Mouse (Mus musculus) CD4-positive helper T cell, adult 2 months (primary cell): Measurements from ENCODE around the gene Mc1r.

Experiments
- DNase-seq: peaks from one replicate; pipeline ENCODE4 v3.0.0-alpha.2; 2012; ENCODE audit warnings: low read depth, missing footprints, low spot score

The Mc1r gene

DNA sequence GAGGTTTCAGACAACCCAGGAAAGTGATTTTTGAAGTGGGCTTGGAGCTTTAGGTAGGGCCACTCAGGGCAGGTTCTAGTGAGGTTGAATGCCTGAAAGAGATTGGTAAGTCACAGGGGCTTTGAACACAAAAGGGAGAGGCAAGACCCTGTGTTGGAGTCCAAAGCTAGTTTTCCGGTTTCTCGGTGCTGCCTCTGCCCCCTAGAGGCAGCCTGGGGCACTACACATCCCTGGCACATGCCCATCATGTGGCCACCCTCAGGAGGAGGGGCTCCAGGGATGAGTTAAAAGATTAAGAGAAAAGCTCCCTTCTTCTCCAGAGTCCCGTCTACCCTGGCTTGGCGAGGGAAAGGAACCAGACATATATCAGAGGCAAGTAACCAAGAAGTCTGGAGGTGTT lies at the start of gene Mc1r:
Gene Mc1r (plus strand): TSS at position 322 of the 400 bp plus-strand sequence.
- peak; percentile 80 for DNase-seq

DNA sequence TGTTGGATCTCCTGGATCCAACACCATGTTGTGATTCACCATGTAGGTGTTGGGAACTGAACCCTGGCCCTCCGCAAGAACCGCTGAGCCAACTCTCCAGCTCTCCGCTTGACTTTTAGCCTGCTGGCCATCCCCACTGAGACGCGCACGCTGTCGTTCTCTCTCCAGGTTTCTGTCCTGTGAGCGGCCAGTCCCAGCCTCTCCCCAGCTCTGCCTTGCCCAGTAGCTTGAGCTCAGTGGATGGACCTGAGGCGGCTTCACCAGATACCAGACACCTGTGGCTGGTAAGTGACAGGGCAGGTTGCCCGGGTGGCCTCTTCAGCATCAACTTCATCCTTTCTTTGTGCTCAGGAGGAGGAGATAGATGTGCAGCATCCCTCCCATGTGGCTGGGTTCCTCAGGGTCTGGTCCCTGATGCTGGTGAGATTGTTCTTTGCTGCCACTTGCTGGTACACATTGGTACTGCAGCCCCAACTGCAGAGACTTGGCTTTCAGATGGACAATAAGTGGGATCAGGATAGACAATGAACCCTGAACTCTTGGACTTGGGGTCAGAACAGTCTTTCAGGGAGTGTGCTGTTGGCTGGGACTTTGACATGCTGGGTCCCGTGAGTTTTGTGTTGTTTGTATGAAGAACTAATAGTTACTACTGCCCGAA lies 45.7 kb upstream of the Mc1r start:
- DNase-seq, result peak; percentile 67

DNA sequence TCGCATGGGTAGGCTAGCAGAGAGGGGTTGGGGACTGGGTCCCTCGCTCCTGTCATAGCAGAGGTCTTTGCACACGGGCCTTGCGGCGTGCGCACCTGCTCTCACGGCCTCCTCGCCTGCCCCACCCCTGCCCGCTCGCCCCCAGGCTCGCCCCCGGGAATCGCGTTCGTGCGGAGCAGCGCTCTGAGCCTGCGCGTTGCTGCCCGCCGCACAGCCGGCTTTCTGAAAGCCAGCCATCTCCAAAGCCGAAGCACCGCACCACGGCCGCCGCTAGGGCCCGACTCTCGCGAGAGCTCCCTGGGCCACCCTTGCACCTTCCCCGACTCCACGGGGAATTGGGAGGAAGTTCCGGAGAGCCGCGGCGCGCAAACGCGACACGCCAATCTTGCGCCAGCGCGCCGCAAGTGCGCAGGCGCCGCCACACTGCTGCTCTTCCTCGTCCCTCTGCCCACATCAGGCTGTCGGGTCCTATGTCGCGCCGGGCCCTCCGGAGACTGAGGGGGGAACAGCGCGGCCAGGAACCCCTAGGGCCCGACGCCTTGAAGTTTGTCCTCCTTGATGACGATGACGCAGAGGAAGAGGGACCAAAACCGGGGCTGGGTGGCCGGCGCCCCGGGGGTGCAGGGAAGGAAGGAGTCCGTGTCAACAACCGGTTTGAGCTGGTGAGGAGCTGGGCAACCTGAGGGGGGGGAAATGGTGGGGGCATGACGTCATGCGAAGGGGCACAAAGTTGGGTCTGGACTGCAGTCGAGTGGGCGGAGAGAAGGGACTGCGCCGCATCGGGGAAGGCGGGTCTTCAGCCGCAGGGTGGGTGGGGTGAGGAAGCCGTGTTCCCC lies 33.3 kb upstream of the Mc1r start, which contains the start of gene Tcf25:
Gene Tcf25 (plus strand): TSS at position 351 of the 836 bp plus-strand sequence.
- peak; percentile 98 for DNase-seq

DNA sequence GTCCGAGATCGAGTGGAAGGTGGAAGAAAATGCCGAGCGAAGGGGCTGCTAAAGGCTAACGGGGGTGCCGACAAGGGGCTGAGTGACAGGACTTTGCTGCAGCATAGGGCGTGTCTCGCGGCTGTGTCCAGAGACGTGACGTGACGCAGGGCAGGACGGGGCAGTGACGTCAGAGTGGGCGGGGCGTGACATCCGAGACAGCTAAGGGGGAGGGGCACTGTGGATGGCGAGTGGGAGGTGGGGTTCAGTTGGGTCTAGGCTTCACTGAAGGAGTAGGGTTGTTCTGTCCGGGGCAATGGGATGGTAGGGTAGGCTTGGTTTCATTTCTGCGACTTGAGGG lies 32.7 kb upstream of the Mc1r start:
- DNase-seq, result peak; percentile 92

DNA sequence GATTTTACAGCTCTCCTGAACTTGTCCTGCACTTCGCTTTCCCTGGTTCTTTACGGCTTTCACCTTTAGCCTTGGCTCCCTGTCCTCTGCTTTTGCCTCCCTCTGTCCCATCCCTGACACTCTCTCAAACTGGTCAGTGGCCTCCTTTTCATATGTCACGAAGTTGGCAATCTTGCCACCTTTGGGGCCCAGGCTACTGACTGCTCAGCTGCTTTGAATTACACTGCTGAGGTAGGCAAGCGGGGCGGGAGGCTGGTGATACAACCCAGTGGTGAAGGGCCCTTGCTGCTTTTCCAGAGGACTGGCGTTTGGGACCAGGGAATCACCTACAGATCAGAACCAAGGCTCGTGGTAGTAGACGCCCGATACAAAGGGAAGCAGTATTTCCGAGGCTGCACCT lies 31.2 kb upstream of the Mc1r start:
- no peak for DNase-seq

DNA sequence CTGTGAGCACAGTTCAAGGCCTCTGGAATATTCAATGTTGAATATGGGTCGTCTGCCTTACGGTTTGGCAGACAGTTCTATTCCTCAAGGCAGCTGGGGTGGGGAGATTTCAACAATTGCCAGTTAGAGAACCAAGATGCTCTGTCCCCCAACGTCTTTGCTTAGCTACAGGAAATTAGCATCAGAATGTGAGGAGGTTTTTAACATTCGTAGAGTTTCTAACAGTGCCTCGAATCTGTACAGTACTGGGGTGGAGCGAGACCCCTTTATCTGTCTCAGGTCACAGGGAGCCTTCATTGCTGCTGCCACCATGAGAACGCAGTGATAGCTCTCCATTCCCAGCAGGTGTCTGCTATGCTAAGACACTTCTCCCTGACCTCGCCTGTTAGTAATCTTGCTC lies 30.8 kb upstream of the Mc1r start:
- DNase-seq, result no peak

DNA sequence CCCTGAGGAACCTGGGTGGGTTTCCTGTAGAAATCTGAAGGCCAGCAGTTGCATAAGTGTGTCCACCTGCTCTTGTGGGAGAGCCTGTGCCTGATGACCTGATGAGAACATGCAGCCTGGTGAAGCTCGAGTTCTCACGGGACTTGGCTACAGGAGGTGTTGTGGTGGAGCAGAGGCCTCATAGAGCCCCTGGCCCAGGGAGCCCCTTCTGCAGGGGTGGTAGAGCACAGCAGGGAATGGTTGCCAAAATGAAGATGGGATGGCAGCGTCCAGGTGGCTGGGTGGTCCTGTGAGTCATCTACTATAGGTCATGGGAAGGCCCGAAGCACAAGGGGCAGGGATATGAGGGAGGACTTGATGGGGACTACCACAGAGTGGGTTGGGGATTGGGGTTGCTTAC lies 25.2 kb upstream of the Mc1r start:
- no peak for DNase-seq

DNA sequence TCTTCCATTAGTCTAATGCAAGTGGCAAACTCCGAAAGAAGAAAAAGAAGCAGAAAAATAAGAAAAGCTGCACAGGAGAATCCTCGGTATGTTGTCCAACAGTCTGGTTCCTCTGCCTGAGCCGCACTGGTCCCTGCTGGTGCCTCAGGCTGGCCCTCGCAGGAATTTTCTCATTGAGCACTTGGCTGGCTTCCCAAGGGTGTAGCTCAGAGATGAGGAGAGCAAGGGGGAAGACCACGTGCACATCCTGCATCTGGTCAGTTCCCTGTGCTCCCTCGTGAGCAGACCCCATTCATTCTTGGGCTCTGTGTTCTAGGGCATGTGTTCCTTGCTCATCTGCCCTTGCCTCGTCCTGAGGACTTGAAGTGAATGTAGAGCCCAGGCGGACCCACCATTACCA lies 24.4 kb upstream of the Mc1r start:
- DNase-seq, result no peak

DNA sequence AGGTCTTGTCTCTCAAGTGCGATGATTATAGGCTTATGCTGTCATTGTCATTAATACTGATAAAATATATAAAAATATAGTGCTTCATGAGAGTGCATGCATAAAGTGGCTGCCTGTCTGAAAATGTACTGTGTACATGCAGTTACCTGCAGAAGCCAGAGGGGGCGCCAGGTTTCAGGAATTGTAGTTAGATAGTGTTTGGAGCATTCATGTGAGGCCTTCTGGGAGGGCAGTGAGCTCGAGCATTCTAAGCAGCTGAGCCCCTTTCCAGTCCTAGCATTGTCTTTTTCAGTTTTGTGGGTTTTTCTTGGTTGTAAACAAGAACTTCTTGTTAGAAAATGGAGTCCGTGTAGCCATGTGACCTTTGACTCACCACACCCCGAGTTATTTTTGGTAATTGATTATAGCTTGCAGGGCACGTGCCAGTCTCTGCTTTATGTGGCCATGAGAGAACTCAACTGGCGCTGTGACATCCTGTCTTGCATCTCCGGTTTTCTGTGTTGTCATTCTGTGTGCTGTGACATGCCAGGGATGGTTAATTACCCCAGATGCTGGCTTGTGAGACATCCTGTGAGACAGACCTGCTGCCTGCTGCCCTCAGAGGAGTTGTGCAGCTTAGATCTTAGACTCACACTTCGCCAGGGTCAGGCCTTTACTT lies 21.9 kb upstream of the Mc1r start:
- DNase-seq, result peak; percentile 75

DNA sequence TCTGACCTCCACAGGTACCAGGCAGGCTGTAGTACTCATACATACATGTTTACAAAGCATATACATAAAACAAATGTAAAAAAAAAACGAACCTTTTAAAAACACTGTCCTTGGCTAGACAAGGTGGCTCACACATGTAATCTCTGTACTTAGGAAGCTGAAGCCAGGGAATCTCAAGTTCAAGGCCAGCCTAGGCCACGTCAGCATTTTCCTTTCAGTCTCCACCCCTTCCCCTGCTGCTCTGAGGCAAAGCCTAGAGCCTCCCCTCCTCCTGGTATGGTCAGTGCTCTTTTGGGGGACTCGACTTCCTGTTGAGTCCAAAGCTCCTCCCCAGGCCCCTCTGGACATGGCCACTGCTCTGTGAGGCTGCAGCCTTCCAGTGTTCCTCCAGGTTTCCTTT lies 19.9 kb upstream of the Mc1r start:
- no peak for DNase-seq

DNA sequence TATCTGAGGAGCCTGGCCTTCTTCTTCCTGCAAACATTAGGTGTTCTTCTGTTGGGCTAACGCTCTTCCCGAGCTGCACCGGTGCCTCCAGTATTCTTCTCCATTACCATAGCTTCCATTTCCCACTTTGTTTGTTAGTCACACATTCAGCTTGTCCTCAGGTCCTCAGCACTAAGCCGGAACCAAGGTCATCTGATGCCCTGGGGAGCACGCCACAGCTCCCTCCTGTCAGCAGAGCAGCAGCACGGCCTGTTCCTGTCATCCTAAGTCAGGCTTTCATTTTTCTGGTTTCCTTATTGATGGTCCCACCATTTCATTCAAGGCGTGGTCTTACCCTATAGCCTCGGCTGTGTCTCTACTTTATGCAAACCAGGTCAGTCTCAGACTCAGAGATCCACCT lies 19.1 kb upstream of the Mc1r start:
- no peak for DNase-seq

DNA sequence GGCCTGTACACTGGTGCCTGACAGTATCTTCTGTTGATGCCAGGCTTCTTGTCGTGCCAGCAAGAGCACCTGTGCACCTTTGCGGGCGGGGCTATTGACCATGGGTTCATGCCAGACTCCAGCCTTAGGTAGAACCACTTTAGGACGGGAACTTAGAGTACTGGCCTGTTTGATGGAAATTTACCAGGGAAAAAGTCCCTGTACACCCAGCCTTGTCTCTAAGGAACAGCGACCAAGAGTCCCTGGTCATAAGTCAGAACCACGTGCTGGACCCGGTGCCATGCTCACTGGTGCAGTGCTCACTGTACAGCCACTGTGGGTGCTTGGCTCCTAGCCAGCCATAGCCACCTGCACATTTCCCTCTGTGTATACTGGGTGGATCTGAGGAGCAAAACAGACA lies 17.9 kb upstream of the Mc1r start:
- no peak for DNase-seq

DNA sequence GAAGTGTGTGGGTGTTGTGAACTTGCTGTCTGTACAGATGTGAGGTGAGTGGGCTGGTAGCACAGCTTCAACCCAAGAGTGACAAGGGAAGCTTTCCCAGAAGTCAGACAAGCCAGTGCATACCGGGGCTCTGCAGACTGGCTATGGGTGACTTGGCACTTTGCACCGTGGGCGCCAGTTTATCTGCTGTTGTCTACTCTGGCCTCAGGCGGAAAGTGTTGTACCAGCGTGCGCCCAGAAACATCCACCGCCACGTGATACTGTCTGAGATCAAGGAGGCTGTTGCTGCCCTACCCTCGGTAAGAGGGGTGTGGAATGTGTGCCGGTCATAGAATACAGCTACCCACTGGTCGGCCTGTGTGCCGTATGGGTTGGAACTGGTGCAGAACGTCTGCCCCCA lies 8.6 kb upstream of the Mc1r start:
- peak; percentile 33 for DNase-seq

DNA sequence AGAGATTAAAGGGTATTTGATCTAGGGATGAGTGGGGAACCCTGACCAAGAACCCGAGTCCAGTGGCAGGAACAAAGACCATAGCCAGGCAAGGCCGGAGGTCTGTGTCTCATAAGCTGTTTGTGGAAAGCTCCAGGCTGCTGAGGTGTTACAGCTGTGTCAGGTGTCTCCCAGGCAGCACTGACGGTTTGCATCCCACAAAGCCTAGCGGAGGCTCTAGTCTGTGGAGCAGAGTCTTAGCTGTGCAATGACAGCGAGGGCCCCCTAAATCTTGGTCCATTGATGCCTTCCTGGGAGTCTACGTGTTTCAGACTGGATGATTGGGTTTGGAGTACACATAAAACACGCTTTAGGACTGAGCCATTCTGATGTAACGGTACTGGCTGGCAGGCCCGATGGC lies 5.0 kb upstream of the Mc1r start:
- no peak for DNase-seq

DNA sequence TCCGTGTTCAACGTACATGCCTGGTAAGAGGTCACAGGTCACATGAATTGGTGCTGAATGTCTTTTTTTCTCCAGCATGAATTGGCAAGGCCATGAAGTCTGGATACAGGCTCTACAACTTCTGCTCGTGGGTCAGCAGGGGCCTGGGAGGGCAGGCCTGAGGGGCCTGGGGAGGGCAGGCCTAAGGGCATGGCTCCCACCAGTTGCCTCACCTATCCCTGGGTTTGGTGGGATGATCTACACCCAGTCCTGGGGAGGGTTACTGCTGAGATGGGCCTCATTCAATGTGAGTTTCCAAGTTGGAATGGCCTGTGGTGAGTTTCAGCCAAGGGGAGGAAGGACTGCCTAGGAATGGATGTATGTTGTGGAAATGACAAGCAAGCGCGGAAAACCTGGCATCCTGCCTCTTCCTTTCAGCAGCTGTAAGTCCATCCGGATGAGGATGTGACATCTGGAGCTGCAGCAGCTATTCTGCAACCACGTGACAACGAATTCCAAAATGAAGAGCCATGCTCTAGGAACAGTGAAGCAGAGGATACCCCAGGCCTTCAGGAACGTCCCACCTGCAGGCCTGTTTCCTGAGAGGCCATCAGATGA lies 4.1 kb upstream of the Mc1r start:
- DNase-seq, result no peak

DNA sequence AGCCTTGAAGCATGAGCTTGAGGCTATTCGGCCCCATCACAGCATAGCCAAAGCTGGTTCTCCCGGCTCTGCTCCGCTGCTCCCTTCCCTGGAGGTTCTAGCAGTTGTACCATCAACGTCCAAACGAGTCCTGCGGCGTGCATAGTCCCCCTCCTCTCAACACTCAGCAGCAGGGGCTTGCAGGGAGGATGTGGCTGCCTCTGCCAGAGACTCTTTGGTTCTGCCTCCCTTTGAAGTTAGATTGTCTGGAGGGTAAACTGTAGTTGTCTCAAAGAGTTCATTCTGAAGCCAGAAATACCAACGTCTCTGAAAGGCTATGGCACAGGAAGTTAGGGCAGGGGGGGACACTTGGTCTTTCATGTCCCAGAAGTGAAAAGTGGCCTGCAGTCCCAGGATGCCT lies 2.4 kb upstream of the Mc1r start:
- DNase-seq, result peak; percentile 61

DNA sequence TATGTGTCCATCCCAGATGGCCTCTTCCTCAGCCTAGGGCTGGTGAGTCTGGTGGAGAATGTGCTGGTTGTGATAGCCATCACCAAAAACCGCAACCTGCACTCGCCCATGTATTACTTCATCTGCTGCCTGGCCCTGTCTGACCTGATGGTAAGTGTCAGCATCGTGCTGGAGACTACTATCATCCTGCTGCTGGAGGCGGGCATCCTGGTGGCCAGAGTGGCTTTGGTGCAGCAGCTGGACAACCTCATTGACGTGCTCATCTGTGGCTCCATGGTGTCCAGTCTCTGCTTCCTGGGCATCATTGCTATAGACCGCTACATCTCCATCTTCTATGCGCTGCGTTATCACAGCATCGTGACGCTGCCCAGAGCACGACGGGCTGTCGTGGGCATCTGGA lies 705 bp downstream of the Mc1r start:
- no peak for DNase-seq

DNA sequence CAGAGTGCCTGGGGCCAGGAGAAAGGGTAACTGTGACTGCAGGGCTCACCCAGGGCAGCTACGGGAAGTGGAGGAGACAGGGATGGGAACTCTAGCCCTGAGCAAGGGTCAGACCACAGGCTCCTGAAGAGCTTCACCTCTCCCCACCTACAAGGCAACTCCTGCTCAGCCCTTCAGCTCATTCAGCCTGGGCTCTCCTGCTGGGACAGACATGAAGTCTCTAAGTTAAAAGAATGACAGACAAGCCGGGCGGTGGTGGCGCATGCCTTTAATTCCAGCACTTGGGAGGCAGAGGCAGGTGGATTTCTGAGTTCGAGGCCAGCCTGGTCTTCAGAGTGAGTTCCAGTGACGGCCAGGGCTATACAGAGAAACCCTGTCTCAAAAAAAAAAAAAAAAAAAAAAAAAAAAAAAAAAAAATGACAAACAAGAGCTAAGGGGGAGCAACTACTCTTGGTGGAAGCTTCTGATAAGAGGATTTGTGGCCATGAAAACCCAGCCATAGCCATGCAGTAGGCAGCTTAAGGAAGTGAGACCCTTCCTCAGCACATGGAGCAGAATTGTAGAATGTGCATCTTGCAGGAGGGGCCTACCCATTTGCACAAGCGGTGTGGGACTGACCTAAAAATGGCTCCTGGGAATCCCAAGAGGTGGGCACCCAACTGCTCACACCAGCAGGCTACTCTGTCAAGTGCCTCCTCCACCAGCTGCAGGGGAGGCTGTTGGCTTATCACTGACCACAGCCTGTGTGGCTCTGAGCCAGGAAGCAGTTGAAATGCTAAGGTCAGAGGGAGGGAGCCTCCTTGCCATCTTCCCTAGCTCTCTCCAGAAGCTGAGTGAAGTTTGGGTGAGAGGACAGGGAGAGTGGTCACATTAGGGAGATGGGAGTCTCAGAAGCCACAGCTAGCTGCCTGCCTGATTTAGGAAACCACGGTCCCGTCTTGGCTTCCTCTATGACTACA lies 2.0 kb downstream of the Mc1r start:
- no peak for DNase-seq

DNA sequence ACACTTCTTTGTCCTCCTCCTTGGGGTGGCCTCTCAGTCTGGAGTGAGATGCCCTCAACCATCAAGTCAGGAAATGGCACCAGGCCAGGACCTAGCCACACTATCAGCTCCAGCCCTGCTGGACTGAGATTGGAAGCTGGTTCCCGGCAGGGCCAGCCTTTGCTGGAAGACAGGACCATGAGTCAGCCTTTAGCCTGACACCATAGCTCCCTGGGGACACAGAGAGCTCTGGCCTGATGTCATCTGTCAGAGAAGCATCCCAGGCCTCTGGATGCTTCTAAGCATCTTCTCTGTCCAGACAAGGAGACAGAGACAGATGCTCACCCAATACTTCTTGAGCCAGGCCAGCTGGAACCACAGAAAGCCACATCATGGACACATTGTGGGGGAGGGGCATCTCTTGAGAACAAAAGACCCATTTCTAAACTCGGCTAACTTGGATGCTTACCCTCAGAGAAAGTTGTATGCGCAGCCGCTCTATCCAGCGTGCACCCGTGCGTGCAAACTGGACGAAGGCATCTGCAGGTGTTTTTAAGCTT lies 3.2 kb downstream of the Mc1r start:
- DNase-seq, result no peak

DNA sequence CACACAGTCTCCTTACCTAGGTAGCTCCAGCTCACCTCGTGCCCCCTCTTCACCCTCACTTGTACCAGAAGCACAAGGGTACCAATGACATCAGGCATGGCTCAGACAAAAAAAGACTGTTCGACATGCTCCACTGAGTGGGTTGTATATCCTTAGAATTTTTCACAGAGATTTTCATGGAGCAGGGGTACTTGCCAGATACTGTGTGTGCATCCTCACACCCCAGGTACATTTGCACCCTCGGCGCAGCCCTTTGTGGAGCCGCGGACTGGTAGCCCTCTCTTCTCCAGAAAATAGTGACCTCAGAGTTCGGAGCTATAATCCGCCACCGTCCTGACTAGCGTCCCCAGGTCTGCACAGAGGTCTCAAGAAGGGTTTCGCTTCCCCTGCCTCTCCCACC lies 3.9 kb downstream of the Mc1r start:
- no peak for DNase-seq

DNA sequence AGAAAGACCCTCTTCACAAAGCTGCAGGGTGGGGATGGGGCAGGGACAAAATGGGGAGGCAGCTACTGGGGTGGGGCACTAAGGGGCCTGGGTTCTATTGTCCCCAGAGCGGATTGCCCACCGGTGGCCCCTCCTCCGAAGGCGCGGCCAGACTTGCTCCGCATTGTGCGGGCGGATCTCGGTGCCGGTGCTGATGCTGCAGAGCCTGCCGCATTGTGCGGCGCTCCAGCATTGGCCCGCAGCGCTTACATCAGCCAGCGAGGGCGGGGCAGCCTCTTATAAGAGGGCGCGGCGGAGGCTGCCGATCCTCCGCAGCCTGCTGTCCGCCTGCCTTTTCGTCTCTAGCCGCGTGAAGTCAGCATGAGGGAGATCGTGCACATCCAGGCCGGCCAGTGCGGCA lies 4.3 kb downstream of the Mc1r start, which contains the start of gene Tubb3:
Gene Tubb3 (plus strand): TSS at position 179 of the 400 bp plus-strand sequence.
- DNase-seq, result peak; percentile 77
